Mouse (Mus musculus): ENCODE data around the gene Ttbk1.
"Not testable (repeated sequence)": the region's sequence is repeated elsewhere in the genome, so short reads cannot be mapped to it uniquely, and the experiment has no call there.

Ttbk1 gene

GRCm38 (mm10) chr17:46487431-46487830, at the start of gene Ttbk1:
Gene Ttbk1, minus strand, starts transcription at chr17:46487675.
- DNase-seq = no peak

DNA sequence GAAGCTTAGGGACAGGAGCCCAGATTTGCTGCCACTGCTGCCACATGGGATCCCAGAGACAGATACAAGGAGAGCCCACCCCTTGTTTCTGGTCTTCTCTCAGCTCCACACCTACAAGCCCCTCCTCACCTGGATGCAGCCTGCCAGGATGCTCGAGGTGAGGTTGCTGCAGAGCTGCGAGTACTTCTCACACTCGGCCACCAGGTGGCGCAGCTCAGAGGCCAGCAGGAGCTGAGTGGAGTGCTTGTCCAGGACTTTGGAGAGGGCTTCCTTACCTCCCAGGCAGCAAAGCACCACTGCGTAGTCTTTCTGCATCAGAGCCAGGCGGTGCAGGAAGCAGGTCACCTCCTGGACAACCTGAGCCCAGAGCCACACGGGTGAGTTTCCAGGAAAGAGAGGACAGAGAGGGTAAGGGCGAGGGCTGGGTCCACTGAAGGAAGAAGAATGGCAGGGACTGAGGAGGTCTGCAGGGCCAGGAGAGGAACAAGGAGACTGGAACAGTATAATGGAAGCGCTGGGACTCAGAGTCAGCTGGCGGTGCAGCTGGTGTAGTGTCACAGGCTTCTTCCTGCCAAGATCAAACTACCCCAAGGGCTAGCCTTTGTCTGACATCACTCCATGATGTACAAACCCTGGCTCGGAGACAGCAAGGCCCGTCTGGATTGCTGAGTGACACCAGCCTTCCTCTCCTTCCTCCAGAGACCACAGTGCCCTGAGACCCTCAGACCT, 38.3 kb upstream of the Ttbk1 start:
- DNase-seq = peak; percentile 78

GRCm38 (mm10) chr17:46525065-46525464, 37.6 kb upstream of the Ttbk1 start:
- no peak for DNase-seq

GRCm38 (mm10) chr17:46521963-46522668, 34.6 kb upstream of the Ttbk1 start:
- no peak for DNase-seq

GRCm38 (mm10) chr17:46521174-46521573, 33.7 kb upstream of the Ttbk1 start:
- DNase-seq = no peak

- DNase-seq = no peak
Measured at GRCm38 (mm10) chr17:46520385-46520979, 33.0 kb upstream of the Ttbk1 start.

GRCm38 (mm10) chr17:46519971-46520370, 32.5 kb upstream of the Ttbk1 start:
- DNase-seq = no peak

GRCm38 (mm10) chr17:46513329-46513728, 25.9 kb upstream of the Ttbk1 start:
- no peak for DNase-seq

DNA sequence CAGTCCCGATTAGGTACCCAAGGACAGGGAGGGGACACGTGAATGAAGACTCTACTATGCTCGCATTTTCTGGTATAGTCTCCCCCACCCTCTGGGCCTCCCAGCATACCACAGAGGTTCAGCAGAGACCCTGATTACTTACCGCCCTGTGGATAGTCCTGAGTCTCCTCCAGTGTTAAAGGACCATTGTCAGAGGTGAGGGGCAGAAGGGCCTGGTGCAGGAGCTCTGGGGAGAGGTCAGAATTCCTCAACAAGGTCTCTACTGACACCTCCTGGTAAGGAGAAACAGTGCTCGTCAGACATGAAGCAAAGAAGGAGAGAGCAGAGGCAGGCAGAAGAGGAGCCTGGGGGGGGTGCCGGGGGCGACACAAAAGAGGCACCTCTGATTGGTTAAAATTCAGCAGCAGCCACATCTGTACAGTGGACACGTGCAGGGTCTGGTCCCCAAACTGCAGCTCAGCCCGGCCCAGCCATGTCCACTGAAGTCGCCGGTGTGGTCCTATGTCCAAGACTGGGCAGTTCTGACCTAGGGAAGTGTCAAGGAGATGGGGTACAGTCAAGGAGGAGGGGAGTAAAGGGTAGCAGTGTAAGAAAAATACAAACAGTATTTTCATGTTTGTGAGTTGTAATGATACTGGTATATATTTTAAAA, 23.7 kb upstream of the Ttbk1 start:
- peak; percentile 47 for DNase-seq

DNA sequence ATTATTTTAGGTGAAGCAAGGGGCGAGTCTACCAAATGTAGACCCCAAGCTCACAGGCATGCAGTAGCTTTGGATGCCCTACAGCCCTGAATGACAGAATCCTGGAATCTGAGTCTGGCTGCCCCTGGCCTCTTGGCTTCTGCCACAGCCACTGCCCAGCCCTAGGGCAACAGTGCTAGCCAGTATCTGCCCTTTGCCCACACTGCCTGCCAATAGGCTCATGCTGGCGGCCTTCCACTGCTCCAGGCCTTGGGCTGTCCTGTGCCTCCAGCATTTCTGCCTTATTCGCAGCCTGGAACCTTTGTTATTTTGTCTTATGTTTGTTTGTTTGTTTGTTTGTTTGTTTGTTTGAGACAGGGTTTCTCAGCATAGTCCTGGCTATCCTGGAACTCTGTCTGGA, 18.1 kb upstream of the Ttbk1 start:
- DNase-seq = peak; percentile 75

- DNase-seq = peak; percentile 84
Measured at GRCm38 (mm10) chr17:46503847-46504638, 16.6 kb upstream of the Ttbk1 start.

GRCm38 (mm10) chr17:46502775-46503174, 15.3 kb upstream of the Ttbk1 start:
- no peak for DNase-seq

- DNase-seq = no peak
Measured at GRCm38 (mm10) chr17:46497956-46498355, 10.5 kb upstream of the Ttbk1 start.

DNA sequence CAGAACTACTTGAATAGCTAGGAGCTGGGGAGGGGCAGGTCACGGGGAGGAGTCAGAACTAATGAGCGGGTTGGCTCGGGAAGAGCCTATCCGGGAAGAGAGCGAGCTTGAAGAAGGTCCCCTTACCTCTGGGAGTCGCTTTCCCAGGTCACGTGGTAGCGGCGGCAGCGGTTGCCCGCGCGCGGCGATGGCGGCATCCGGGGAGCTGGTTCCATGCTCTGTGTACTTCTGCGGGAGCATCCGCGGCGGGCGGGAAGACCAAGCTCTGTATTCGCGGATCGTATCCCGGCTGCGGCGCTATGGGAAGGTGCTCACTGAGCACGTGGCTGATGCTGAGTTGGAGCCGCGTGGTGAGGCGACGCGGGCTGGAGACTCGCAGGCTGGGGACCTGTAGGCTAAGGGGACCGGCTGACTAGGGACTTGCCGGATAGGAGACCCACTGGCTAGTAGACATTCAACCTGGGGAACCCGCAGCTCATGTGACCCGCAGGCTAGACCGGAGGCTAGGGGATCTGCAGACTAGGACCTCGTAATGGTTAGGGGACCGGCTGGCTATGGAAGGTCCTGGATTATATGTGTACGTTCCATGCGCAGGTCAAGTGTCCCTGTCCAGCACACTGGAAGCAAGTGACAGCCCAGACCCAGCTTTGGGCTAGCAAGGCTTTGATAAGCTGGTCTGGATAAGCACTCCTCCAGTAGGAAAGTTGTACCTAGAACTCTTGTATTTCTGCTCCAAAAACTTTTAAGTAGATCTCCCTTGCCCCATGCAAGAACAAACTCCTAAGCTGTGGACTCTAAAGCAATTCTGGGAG, 9.4 kb upstream of the Ttbk1 start, which contains the start of gene Dnph1:
TSS of gene Dnph1 (plus strand) at position 89 of the 812 bp plus-strand sequence.
- DNase-seq = peak; percentile 84

DNA sequence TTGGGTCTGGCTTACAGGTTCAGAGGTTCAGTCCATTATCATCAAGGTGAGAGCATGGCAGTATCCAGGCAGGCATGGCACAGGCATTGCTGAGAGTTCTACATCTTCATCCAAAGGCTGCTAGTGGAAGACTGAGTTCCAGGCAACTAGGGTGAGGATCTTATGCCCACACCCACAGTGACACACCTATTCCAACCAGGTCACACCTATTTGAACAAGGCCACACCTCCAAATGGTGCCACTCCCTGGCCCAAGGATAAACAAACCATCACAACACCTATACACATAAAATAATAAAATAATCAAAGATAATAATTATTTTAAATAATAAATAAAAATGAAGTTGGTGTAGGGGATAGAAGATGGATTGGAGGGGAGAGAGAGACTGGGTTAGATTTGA, 8.6 kb upstream of the Ttbk1 start:
- DNase-seq = not testable (repeated sequence)

DNA sequence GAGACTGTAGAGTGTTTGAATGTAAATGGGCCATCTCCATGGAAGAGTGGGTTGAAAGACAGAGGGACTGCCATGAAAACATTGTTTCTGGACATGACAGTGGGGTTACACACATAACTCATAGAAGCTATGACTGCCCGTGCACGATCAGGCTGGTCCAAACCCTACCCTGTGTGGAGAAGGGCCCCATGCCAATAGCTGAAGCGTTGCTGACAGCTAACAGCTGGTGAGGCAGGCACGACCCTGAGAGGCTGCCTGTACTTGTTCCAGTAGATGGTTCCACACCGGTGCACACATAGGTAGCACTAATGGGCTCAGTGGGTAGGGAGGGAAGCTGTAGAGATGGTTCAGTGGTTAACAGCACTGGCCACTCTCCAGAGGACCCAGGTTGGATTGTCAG, 8.0 kb upstream of the Ttbk1 start:
- DNase-seq = no peak

GRCm38 (mm10) chr17:46486995-46487394, 480 bp downstream of the Ttbk1 start:
- no peak for DNase-seq

GRCm38 (mm10) chr17:46484461-46484875, 3.0 kb downstream of the Ttbk1 start:
- no peak for DNase-seq

GRCm38 (mm10) chr17:46484021-46484431, 3.4 kb downstream of the Ttbk1 start:
- DNase-seq = peak; percentile 82

DNA sequence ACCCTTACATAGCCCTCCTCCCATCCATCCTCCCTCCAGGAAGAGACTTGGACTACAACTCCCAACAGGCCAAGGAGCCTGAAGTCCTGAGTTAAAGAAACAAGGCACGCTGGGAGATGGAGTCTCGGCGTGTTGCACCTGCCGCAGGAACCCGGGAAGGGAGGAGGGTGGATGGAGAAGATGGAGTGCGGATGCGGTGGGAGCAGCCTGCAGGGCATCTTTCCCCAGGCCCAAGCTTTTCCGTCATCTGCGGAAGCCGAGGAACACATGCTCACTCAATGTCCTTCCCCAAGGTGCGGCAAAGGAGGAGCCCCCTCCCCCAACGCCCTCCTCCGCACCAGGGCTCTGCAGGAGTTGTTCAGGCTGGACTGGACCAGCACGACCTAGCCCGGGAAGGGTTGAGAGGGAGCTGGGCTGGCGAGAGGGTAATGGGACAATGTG, 3.9 kb downstream of the Ttbk1 start:
- DNase-seq = peak; percentile 73

GRCm38 (mm10) chr17:46477286-46477685, 10.2 kb downstream of the Ttbk1 start:
- DNase-seq = no peak
